Mouse (Mus musculus) v-Abl transformed pro-B cells (cell line): ENCODE results near the gene Speg.

Source experiments
- in situ Hi-C, 2 experiments: fragments of 400-800 bp; cut with MboI; formaldehyde crosslinking; loops; one replicate each; pipeline ENCODE4 v1.15.1; 2025; ENCODE audit not compliant: unreplicated experiment in 2 of 2

Speg gene

GRCm38 (mm10) chr1:75374950-75375936 lies at the start of gene Speg:
Speg (plus strand) TSS chr1:75375297.
- in situ Hi-C loops: no loop called here

GRCm38 (mm10) chr1:75327461-75327860 lies 47.6 kb upstream of the Speg start:
- in situ Hi-C loops: no loop called here

- in situ Hi-C loops: loop anchor here in 1 of 2 experiments (10.0 kb wide), 1 partner anchor 274 kb away; no protein-coding TSS in a partner anchor
Measured at GRCm38 (mm10) chr1:75331271-75331670, 43.8 kb upstream of the Speg start.

GRCm38 (mm10) chr1:75336461-75336860 lies 38.6 kb upstream of the Speg start:
- in situ Hi-C loops: loop anchor here in 1 of 2 experiments (10.0 kb wide), 1 partner anchor 268 kb away; no protein-coding TSS in a partner anchor

- in situ Hi-C loops: loop anchor here in 1 of 2 experiments (10.0 kb wide), 1 partner anchor 268 kb away; no protein-coding TSS in a partner anchor
Measured at GRCm38 (mm10) chr1:75337097-75337496, 38.0 kb upstream of the Speg start.

- in situ Hi-C loops: loop anchor here in 1 of 2 experiments (10.0 kb wide), 1 partner anchor 267 kb away; no protein-coding TSS in a partner anchor
Measured at GRCm38 (mm10) chr1:75338091-75338694, 36.9 kb upstream of the Speg start.

- in situ Hi-C loops: loop anchor here in 1 of 2 experiments (10.0 kb wide), 1 partner anchor 265 kb away; no protein-coding TSS in a partner anchor
Measured at GRCm38 (mm10) chr1:75339337-75339736, 35.8 kb upstream of the Speg start.

- in situ Hi-C loops: loop anchor here (5.0 kb wide), 1 partner anchor 127 kb away; no protein-coding TSS in a partner anchor
Measured at GRCm38 (mm10) chr1:75340519-75340918, 34.6 kb upstream of the Speg start.

GRCm38 (mm10) chr1:75342874-75343416 lies 32.2 kb upstream of the Speg start:
- in situ Hi-C loops: loop anchor here (5.0 kb wide), 1 partner anchor 124 kb away; no protein-coding TSS in a partner anchor

GRCm38 (mm10) chr1:75344291-75345035 lies 30.6 kb upstream of the Speg start:
- in situ Hi-C loops: loop anchor here (5.0 kb wide), 1 partner anchor 123 kb away; no protein-coding TSS in a partner anchor

GRCm38 (mm10) chr1:75345036-75345935 lies 29.8 kb upstream of the Speg start:
- in situ Hi-C loops: no loop called here

- in situ Hi-C loops: no loop called here
Measured at GRCm38 (mm10) chr1:75347279-75347678, 27.8 kb upstream of the Speg start.

GRCm38 (mm10) chr1:75349275-75349674 lies 25.8 kb upstream of the Speg start:
- in situ Hi-C loops: no loop called here

GRCm38 (mm10) chr1:75357261-75357660 lies 17.8 kb upstream of the Speg start:
- in situ Hi-C loops: no loop called here

GRCm38 (mm10) chr1:75358009-75358408 lies 17.1 kb upstream of the Speg start:
- in situ Hi-C loops: no loop called here

GRCm38 (mm10) chr1:75359346-75359745 lies 15.8 kb upstream of the Speg start:
- in situ Hi-C loops: no loop called here

GRCm38 (mm10) chr1:75360112-75361031 lies 14.7 kb upstream of the Speg start, which contains the start of gene Des:
Des (plus strand) TSS chr1:75360329.
- in situ Hi-C loops: no loop called here

GRCm38 (mm10) chr1:75361123-75361522 lies 14.0 kb upstream of the Speg start:
- in situ Hi-C loops: no loop called here
